Mouse (Mus musculus) macrophage (primary cell): ENCODE results near the gene Setx. TPM values are rescaled to one million over a fixed set of nuclear protein-coding genes. Genes with fewer than 3 reads are reported as not detected.

Source experiments
- H3K27ac ChIP-seq: fragments of 350-480 bp; formaldehyde crosslinking; 2 replicates; pipeline ENCODE4 v1.9.0; 2021
- H3K36me3 ChIP-seq: fragments of 350-480 bp; formaldehyde crosslinking; 2 replicates; pipeline ENCODE4 v1.9.0; 2021; ENCODE audit errors: inconsistent target
- H3K4me3 ChIP-seq: fragments of 350-480 bp; formaldehyde crosslinking; 2 replicates; pipeline ENCODE4 v1.9.0; 2021; ENCODE audit errors: inconsistent target
- H3K79me2 ChIP-seq: fragments of 350-480 bp; formaldehyde crosslinking; 2 replicates; pipeline ENCODE4 v1.9.0; 2021; ENCODE audit errors: inconsistent target
- WGBS: methylation state at CpG from one replicate; pipeline ENCODE4 v1.1.7; 2026; ENCODE audit warnings: inconsistent platforms; ENCODE audit not compliant: missing documents; 5-methylcytosine and 5-hydroxymethylcytosine counted together
- polyA plus RNA-seq: library from polyadenylated mRNA; stranded (reverse); fragments of 250-400 nt; gene quantifications from 3 replicates; pipeline ENCODE4 v1.2.4, GENCODE M21; 2018; ENCODE audit warnings: inconsistent platforms

The Setx gene
- polyA plus RNA-seq, 1 experiment from 2014 or later = 13.7 TPM

GRCm38 (mm10) chr2:29218831-29219230 lies 94.8 kb downstream of the Setx start:
- H3K27ac ChIP-seq = no peak overlapping the region
- 96% methylated on average over 5 of the region's 5 CpGs for WGBS
- no peaks in the 10 kb centered on the region for H3K79me2 ChIP-seq
- H3K36me3 ChIP-seq = no peaks in the 10 kb centered on the region
- no peak overlapping the region for H3K4me3 ChIP-seq

GRCm38 (mm10) chr2:29222302-29222701 lies 98.3 kb downstream of the Setx start:
- 20% methylated on average over 4 of the region's 4 CpGs for WGBS
- no peaks in the 10 kb centered on the region for H3K36me3 ChIP-seq
- H3K79me2 ChIP-seq = no peaks in the 10 kb centered on the region
- no peak overlapping the region for H3K27ac ChIP-seq
- no peak overlapping the region for H3K4me3 ChIP-seq

GRCm38 (mm10) chr2:29223591-29224262 lies 99.7 kb downstream of the Setx start:
- WGBS = 86% methylated on average over 7 of the region's 7 CpGs
- H3K36me3 ChIP-seq = no peaks in the 10 kb centered on the region
- no peak overlapping the region for H3K4me3 ChIP-seq
- H3K27ac ChIP-seq = no peak overlapping the region
- no peaks in the 10 kb centered on the region for H3K79me2 ChIP-seq

- Histone ChIP-seq H3K79me2 (no peaks in the 10 kb centered on the region), H3K4me3 (no peak overlapping the region), H3K27ac (no peak overlapping the region), H3K36me3 (no peaks in the 10 kb centered on the region)
- 98% methylated on average over 4 of the region's 4 CpGs for WGBS
Measured at GRCm38 (mm10) chr2:29226671-29227070, 102.7 kb downstream of the Setx start.

- Histone ChIP-seq H3K79me2 (no peaks in the 10 kb centered on the region), H3K27ac (no peak overlapping the region), H3K36me3 (no peaks in the 10 kb centered on the region), H3K4me3 (no peak overlapping the region)
- WGBS = 84% methylated on average over 9 of the region's 9 CpGs
Measured at GRCm38 (mm10) chr2:29230191-29230835, 106.3 kb downstream of the Setx start.

Other genes starting within 250 kb of the Setx start
- gene Barhl1, start 207.5 kb upstream of the Setx start, polyA plus RNA-seq = not detected in 3 replicates
- not detected in 3 replicates for gene Cfap77, start 69.1 kb upstream of the Setx start, polyA plus RNA-seq
- 8.0 to 12.4 TPM (median 10.7 TPM) in 3 replicates for gene Ttf1, start 63.9 kb upstream of the Setx start, polyA plus RNA-seq
- gene Ntng2, start 128.8 kb downstream of the Setx start, polyA plus RNA-seq = 1.3 to 5.1 TPM (median 2.7 TPM) in 3 replicates
- 10.1 to 15.1 TPM (median 14.5 TPM) in 3 replicates for gene Med27, start 222.6 kb downstream of the Setx start, polyA plus RNA-seq